Mouse (Mus musculus) hindbrain, embryonic 14.5 days (tissue): ENCODE data around the gene Frem1. TPM values are rescaled to one million over a fixed set of nuclear protein-coding genes. Genes with fewer than 3 reads are reported as not detected.
A peak's percentile ranks its signal among the peaks of the same experiment; 100 is the strongest.

Source experiments
- ATAC-seq: fragments of 200-750 bp; cut with Nextera tagmentation; 2 replicates; pipeline ENCODE4 v1.8.0; 2017; ENCODE audit warnings: moderate number of reproducible peaks, mild to moderate bottlenecking, moderate TSS enrichment, moderate library complexity; ENCODE audit not compliant: low FRiP score
- DNase-seq: peaks from one replicate; pipeline ENCODE4 v3.0.0-alpha.2; 2015; ENCODE audit warnings: low spot score
- H3K27ac ChIP-seq: fragments of 300-500 bp; sonication (generic); 2 replicates; pipeline ENCODE4 v1.5.1; 2014; ENCODE audit warnings: mild to moderate bottlenecking, moderate library complexity
- H3K27me3 ChIP-seq: fragments of 300-500 bp; sonication (generic); 2 replicates; pipeline ENCODE4 v1.6.1; 2014; ENCODE audit warnings: mild to moderate bottlenecking, low read length, mixed read lengths; ENCODE audit not compliant: control insufficient read depth, insufficient read depth
- H3K36me3 ChIP-seq: fragments of 300-500 bp; sonication (generic); replicated peaks from 2 replicates; pipeline ENCODE4 v1.6.1; 2014; ENCODE audit not compliant: control insufficient read depth, insufficient read depth
- H3K4me1 ChIP-seq: fragments of 300-500 bp; sonication (generic); replicated peaks from 2 replicates; pipeline ENCODE4 v1.6.1; 2014; ENCODE audit warnings: antibody characterized with exemption, low read length, mixed read lengths; ENCODE audit not compliant: control insufficient read depth, insufficient read depth
- H3K4me2 ChIP-seq: fragments of 300-500 bp; sonication (generic); replicated peaks from 2 replicates; pipeline ENCODE4 v1.6.1; 2014; ENCODE audit warnings: mild to moderate bottlenecking, moderate library complexity
- H3K4me3 ChIP-seq: fragments of 300-500 bp; sonication (generic); replicated peaks from 2 replicates; pipeline ENCODE4 v1.5.1; 2014; ENCODE audit warnings: mild to moderate bottlenecking, low read length
- H3K9ac ChIP-seq: fragments of 300-500 bp; sonication (generic); 2 replicates; pipeline ENCODE4 v1.6.1; 2014
- H3K9me3 ChIP-seq: fragments of 300-500 bp; sonication (generic); 2 replicates; pipeline ENCODE4 v1.6.1; 2016; ENCODE audit warnings: low read length; ENCODE audit not compliant: control insufficient read depth
- WGBS: fragments of 180-500 bp; shearing (Covaris S2); extraction: QIAGEN DNeasy Blood & Tissue Kit; methylation state at CpG from one replicate; pipeline ENCODE4 v1.1.7; 2014; 5-methylcytosine and 5-hydroxymethylcytosine counted together
- polyA plus RNA-seq: library from polyadenylated mRNA; unstranded; fragments of >200 nt; fragmentation: Nextera tagmentation; extraction: Ambion mirVana; gene quantifications from 2 replicates; pipeline ENCODE4 v1.2.1, GENCODE M21; 2014

The Frem1 gene
- polyA plus RNA-seq, result 3.4 and 3.8 TPM in 2 replicates

GRCm38 (mm10) chr4:83051634-83052577 is at the start of gene Frem1:
Gene Frem1 (minus strand): TSS chr4:83052339.
- Histone ChIP-seq H3K27ac (no peak within 1 kb of the TSS), H3K27me3 (no peaks in the 10 kb centered on the region), H3K9ac (peak within 1 kb of the TSS; percentile 36), H3K9me3 (no peaks in the 10 kb centered on the region), H3K36me3 (no peaks in the 10 kb centered on the region), H3K4me1 (0 out of 2 replicates have a peak, but pooled peaks cover 12% of the 10 kb centered on the region), H3K4me3 (peak within 1 kb of the TSS; percentile 22), H3K4me2 (peak within 1 kb of the TSS; percentile 55)
- ATAC-seq, result peak; percentile 76; the same call in 1 of the 2 replicates
- 3% methylated on average over 24 of the region's 24 CpGs for WGBS
- peak; percentile 33 for DNase-seq

GRCm38 (mm10) chr4:83099025-83099424 is 46.9 kb upstream of the Frem1 start:
- Histone ChIP-seq H3K36me3 (no peaks in the 10 kb centered on the region), H3K4me1 (no peaks in the 10 kb centered on the region), H3K4me2 (no peak overlapping the region), H3K27me3 (no peaks in the 10 kb centered on the region), H3K4me3 (no peak overlapping the region), H3K27ac (no peak overlapping the region), H3K9me3 (no peaks in the 10 kb centered on the region), H3K9ac (no peak overlapping the region)
- no peak for DNase-seq
- no peak for ATAC-seq
- WGBS, result 97% methylated on average over 7 of the region's 7 CpGs

DNA sequence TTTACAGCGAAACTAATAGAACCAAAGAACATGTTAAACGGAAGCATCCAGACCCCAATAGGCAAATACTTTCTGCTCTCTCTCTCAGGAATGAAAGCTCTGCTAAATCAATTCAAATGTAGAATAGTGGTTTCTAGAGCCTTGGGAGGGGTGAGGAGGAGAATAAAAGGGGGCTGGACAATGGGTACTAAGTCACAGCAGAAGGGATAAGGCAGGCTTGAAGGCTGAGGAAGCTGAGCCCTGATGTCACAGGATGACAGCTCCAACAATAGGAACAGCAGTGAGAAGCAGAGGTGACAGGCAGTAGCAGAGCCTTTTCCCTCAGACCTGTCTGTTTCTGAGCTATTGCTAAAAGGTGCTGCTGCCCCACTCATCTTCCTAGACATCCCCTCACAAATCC is 41.8 kb upstream of the Frem1 start:
- WGBS, result 45% methylated on average over 2 of the region's 2 CpGs
- Histone ChIP-seq H3K4me3 (no peak overlapping the region), H3K4me2 (no peak overlapping the region), H3K4me1 (no peaks in the 10 kb centered on the region), H3K9ac (no peak overlapping the region), H3K9me3 (no peaks in the 10 kb centered on the region), H3K27me3 (no peaks in the 10 kb centered on the region), H3K27ac (no peak overlapping the region), H3K36me3 (no peaks in the 10 kb centered on the region)
- DNase-seq (no peak), ATAC-seq (no peak)

DNA sequence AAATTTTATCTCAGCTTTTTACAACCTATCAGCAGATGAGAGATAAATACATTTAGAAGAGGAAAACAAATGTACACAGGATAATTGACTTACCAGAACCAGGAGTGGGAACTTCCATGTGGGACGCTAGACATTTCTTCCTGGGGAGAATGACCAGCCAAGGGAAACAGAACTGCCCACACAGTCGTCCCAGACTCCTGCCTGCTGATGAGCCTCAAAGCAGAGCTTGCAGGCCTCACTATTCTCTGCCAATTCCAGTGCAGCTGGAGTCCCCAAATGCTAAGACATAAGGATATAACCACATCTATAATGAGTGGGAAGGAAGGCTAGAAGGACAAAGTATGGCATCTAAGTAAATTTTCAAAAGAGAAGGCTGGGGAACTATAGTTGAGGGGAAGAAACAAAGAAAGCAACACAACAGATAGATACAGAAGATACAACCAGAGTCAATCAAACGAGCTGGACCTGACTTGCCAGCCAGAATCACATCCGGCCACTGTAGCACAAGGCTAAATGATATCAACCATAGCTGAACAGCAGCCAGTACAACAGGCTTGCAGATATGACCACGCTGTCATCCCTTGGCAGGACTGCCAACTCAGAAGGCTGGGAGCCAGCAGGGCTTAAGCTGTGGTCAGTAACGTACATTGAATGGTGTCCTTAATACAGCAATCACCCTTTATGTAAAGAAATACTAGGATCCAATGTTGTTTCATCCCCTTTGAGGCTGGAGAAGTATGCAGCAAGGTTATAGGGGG is 38.7 kb upstream of the Frem1 start:
- ATAC-seq (no peak), DNase-seq (no peak)
- no peaks in the 10 kb centered on the region for H3K9me3 ChIP-seq
- no peak overlapping the region for H3K4me2 ChIP-seq
- no peak overlapping the region for H3K9ac ChIP-seq
- H3K36me3 ChIP-seq, result no peaks in the 10 kb centered on the region
- H3K27me3 ChIP-seq, result no peaks in the 10 kb centered on the region
- H3K4me1 ChIP-seq, result no peaks in the 10 kb centered on the region
- WGBS, result 68% methylated on average over 6 of the region's 6 CpGs
- no peak overlapping the region for H3K27ac ChIP-seq
- no peak overlapping the region for H3K4me3 ChIP-seq

- no peaks in the 10 kb centered on the region for H3K27me3 ChIP-seq
- H3K27ac ChIP-seq, result no peak overlapping the region
- no peaks in the 10 kb centered on the region for H3K4me1 ChIP-seq
- WGBS, result 67% methylated on average over 13 of the region's 13 CpGs
- no peak for ATAC-seq
- H3K4me2 ChIP-seq, result no peak overlapping the region
- H3K36me3 ChIP-seq, result no peaks in the 10 kb centered on the region
- no peak overlapping the region for H3K4me3 ChIP-seq
- no peak overlapping the region for H3K9ac ChIP-seq
- no peaks in the 10 kb centered on the region for H3K9me3 ChIP-seq
- no peak for DNase-seq
These were observed 28.4 kb upstream of the Frem1 start for GRCm38 (mm10) chr4:83080364-83081174.

- DNase-seq (no peak), ATAC-seq (no peak)
- Histone ChIP-seq H3K4me3 (no peak overlapping the region), H3K36me3 (no peaks in the 10 kb centered on the region), H3K4me2 (no peak overlapping the region), H3K9me3 (no peaks in the 10 kb centered on the region), H3K4me1 (no peaks in the 10 kb centered on the region), H3K27ac (no peak overlapping the region), H3K9ac (no peak overlapping the region), H3K27me3 (no peaks in the 10 kb centered on the region)
- 58% methylated on average over 6 of the region's 6 CpGs for WGBS
These were observed 12.1 kb upstream of the Frem1 start for GRCm38 (mm10) chr4:83064191-83064590.

DNA sequence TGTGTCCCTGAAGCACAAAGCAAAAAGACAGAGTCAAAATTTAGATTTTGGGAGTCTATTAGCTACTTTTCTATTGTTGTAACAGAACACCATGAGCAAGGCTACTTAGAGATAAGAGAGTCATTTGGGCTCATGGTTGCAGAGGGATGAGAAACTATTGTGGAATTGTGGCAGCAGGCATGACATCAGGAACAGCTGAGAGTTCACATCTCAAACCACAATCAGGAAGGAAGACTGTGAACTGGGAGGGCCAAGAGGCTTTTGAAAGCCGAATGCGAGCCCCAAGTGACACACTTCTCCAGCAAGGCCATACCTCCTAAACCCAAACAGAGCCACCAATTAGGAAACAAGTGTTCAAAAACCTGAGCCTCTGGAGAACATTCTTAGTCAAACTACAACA is 9.4 kb upstream of the Frem1 start:
- H3K27me3 ChIP-seq, result no peaks in the 10 kb centered on the region
- H3K9me3 ChIP-seq, result no peaks in the 10 kb centered on the region
- 81% methylated on average over 2 of the region's 2 CpGs for WGBS
- no peak overlapping the region for H3K4me2 ChIP-seq
- DNase-seq (no peak), ATAC-seq (no peak)
- H3K4me1 ChIP-seq, result no peaks in the 10 kb centered on the region
- H3K27ac ChIP-seq, result no peak overlapping the region
- no peak overlapping the region for H3K9ac ChIP-seq
- no peak overlapping the region for H3K4me3 ChIP-seq
- H3K36me3 ChIP-seq, result no peaks in the 10 kb centered on the region

- DNase-seq (no peak), ATAC-seq (no peak)
- WGBS, result 13% methylated on average over 2 of the region's 2 CpGs
These were observed 6.5 kb upstream of the Frem1 start for GRCm38 (mm10) chr4:83058617-83059016.

DNA sequence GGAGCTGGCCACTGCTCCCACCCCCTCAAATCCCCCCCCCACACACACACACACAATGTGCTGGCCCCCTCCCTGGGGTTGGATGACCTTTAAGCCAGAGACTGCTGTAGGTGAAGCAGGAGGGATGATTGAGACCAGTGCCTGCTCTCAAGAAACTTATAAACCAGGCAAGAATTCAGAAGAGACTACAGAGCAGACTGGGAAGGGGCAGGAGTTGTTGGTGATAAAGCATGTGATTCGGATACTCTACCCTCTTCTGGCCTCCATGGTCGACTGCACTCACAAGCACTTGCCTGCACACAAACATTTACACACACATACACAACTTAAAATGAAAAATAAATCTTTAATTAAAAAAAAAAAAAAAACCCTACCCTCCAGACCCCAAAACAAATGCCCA is 6.0 kb upstream of the Frem1 start:
- Histone ChIP-seq H3K9ac (no peak overlapping the region), H3K36me3 (no peaks in the 10 kb centered on the region), H3K27me3 (no peaks in the 10 kb centered on the region), H3K9me3 (no peaks in the 10 kb centered on the region), H3K4me2 (no peak overlapping the region), H3K4me3 (no peak overlapping the region), H3K27ac (no peak overlapping the region), H3K4me1 (no peaks in the 10 kb centered on the region)
- DNase-seq (no peak), ATAC-seq (no peak)
- WGBS, result 22% methylated on average over 2 of the region's 2 CpGs

More at GRCm38 (mm10) chr4:83058617-83059016, 6.5 kb upstream of the Frem1 start:
- Histone ChIP-seq H3K4me2 (no peak overlapping the region), H3K9ac (no peak overlapping the region), H3K27ac (no peak overlapping the region), H3K9me3 (no peaks in the 10 kb centered on the region), H3K4me1 (no peaks in the 10 kb centered on the region), H3K27me3 (no peaks in the 10 kb centered on the region), H3K36me3 (no peaks in the 10 kb centered on the region), H3K4me3 (no peak overlapping the region)
